Mouse (Mus musculus): Measurements from ENCODE around the gene Dlg4. TPM values are rescaled to one million over a fixed set of nuclear protein-coding genes. Genes with fewer than 3 reads are reported as not detected.
"Not testable (repeated sequence)": the region's sequence is repeated elsewhere in the genome, so short reads cannot be mapped to it uniquely, and the experiment has no call there.

The Dlg4 gene
- polyA plus RNA-seq, 1 experiment from 2014 or later, result 9.3 TPM

GRCm38 (mm10) chr11:70049816-70050215, 33.1 kb downstream of the Dlg4 start:
- 58% methylated on average over 10 of the region's 10 CpGs for WGBS
- no peak for DNase-seq (ENCODE audit: low spot score)

GRCm38 (mm10) chr11:70053156-70053555, 36.4 kb downstream of the Dlg4 start:
- H3K27me3 ChIP-seq (ENCODE audit: insufficient read depth, poor library complexity, severe bottlenecking), result peaks cover 40% of the 10 kb centered on the region
- DNase-seq (ENCODE audit: low spot score), result no peak
- no peak overlapping the region for H3K27ac ChIP-seq
- no peaks in the 10 kb centered on the region for H3K9me3 ChIP-seq
- no peaks in the 10 kb centered on the region for H3K36me3 ChIP-seq
- WGBS, result 72% methylated on average over 7 of the region's 7 CpGs
- peaks cover 16% of the 10 kb centered on the region for H3K4me1 ChIP-seq
- H3K4me3 ChIP-seq, result no peak overlapping the region

More at GRCm38 (mm10) chr11:70049816-70050215, 33.1 kb downstream of the Dlg4 start:
- Histone ChIP-seq H3K27me3 (ENCODE audit: insufficient read depth, poor library complexity, severe bottlenecking) (peaks cover 23% of the 10 kb centered on the region; the same call in 1 of the 2 replicates), H3K27ac (no peak overlapping the region), H3K36me3 (peaks cover 1% of the 10 kb centered on the region), H3K4me3 (no peak overlapping the region), H3K4me1 (peaks cover 7% of the 10 kb centered on the region), H3K9me3 (no peaks in the 10 kb centered on the region)

- Histone ChIP-seq H3K4me1 (peaks cover 16% of the 10 kb centered on the region), H3K9me3 (no peaks in the 10 kb centered on the region), H3K4me3 (no peak within 1 kb of the TSS), H3K27ac (no peak within 1 kb of the TSS), H3K27me3 (ENCODE audit: insufficient read depth, poor library complexity, severe bottlenecking) (peaks cover 40% of the 10 kb centered on the region), H3K36me3 (no peaks in the 10 kb centered on the region)
- WGBS, result 79% methylated on average over 10 of the region's 10 CpGs
- no peak for DNase-seq (ENCODE audit: low spot score)
Observed at GRCm38 (mm10) chr11:70053898-70054570, 37.3 kb downstream of the Dlg4 start, which contains the start of gene Asgr1. TSS of gene Asgr1 (plus strand) at chr11:70054085.

GRCm38 (mm10) chr11:70055618-70056214, 39.0 kb downstream of the Dlg4 start:
- Histone ChIP-seq H3K27ac (no peak overlapping the region), H3K9me3 (no peaks in the 10 kb centered on the region), H3K36me3 (no peaks in the 10 kb centered on the region), H3K27me3 (ENCODE audit: insufficient read depth, poor library complexity, severe bottlenecking) (peaks cover 40% of the 10 kb centered on the region), H3K4me1 (peaks cover 15% of the 10 kb centered on the region), H3K4me3 (peak overlapping the region; percentile 33)
- 23% methylated on average over 18 of the region's 18 CpGs for WGBS
- no peak for DNase-seq (ENCODE audit: low spot score)

GRCm38 (mm10) chr11:70057805-70058204, 41.1 kb downstream of the Dlg4 start:
- no peaks in the 10 kb centered on the region for H3K36me3 ChIP-seq
- H3K4me3 ChIP-seq, result no peak overlapping the region
- DNase-seq (ENCODE audit: low spot score), result no peak
- H3K4me1 ChIP-seq, result peaks cover 15% of the 10 kb centered on the region
- WGBS, result 90% methylated on average over 9 of the region's 9 CpGs
- no peak overlapping the region for H3K27ac ChIP-seq
- H3K27me3 ChIP-seq (ENCODE audit: insufficient read depth, poor library complexity, severe bottlenecking), result peaks cover 34% of the 10 kb centered on the region
- H3K9me3 ChIP-seq, result no peaks in the 10 kb centered on the region

- 36% methylated on average over 6 of the region's 6 CpGs for WGBS
- no peaks in the 10 kb centered on the region for H3K9me3 ChIP-seq
Observed at GRCm38 (mm10) chr11:70059930-70060329, 43.2 kb downstream of the Dlg4 start.

GRCm38 (mm10) chr11:70063053-70063452, 46.3 kb downstream of the Dlg4 start:
- peaks cover 17% of the 10 kb centered on the region for H3K4me1 ChIP-seq
- H3K27me3 ChIP-seq (ENCODE audit: insufficient read depth, poor library complexity, severe bottlenecking), result 0 out of 2 replicates have a peak, but pooled peaks cover under 1% of the 10 kb centered on the region
- H3K36me3 ChIP-seq, result no peaks in the 10 kb centered on the region
- WGBS, result 68% methylated on average over 3 of the region's 3 CpGs
- H3K9me3 ChIP-seq, result no peaks in the 10 kb centered on the region
- no peak for DNase-seq (ENCODE audit: low spot score)
- no peak overlapping the region for H3K4me3 ChIP-seq
- no peak overlapping the region for H3K27ac ChIP-seq

More at GRCm38 (mm10) chr11:70059930-70060329, 43.2 kb downstream of the Dlg4 start:
- Histone ChIP-seq H3K27me3 (ENCODE audit: insufficient read depth, poor library complexity, severe bottlenecking) (peaks cover 16% of the 10 kb centered on the region), H3K36me3 (no peaks in the 10 kb centered on the region), H3K27ac (no peak overlapping the region), H3K4me1 (peaks cover 15% of the 10 kb centered on the region), H3K4me3 (no peak overlapping the region)
- no peak for DNase-seq (ENCODE audit: low spot score)

GRCm38 (mm10) chr11:70066701-70067100, 50.0 kb downstream of the Dlg4 start:
- no peaks in the 10 kb centered on the region for H3K36me3 ChIP-seq
- H3K9me3 ChIP-seq, result no peaks in the 10 kb centered on the region
- 46% methylated on average over 4 of the region's 4 CpGs for WGBS
- H3K27ac ChIP-seq, result no peak overlapping the region
- peaks cover 13% of the 10 kb centered on the region for H3K4me1 ChIP-seq
- DNase-seq (ENCODE audit: low spot score), result no peak
- no peak overlapping the region for H3K4me3 ChIP-seq
- H3K27me3 ChIP-seq (ENCODE audit: insufficient read depth, poor library complexity, severe bottlenecking), result no peaks in the 10 kb centered on the region

- Histone ChIP-seq H3K9me3 (no peaks in the 10 kb centered on the region), H3K27ac (no peak overlapping the region), H3K4me3 (no peak overlapping the region), H3K4me1 (peaks cover 13% of the 10 kb centered on the region), H3K36me3 (no peaks in the 10 kb centered on the region), H3K27me3 (ENCODE audit: insufficient read depth, poor library complexity, severe bottlenecking) (no peaks in the 10 kb centered on the region)
- 54% methylated on average over 3 of the region's 3 CpGs for WGBS
- no peak for DNase-seq (ENCODE audit: low spot score)
Observed at GRCm38 (mm10) chr11:70068245-70068644, 51.5 kb downstream of the Dlg4 start.

GRCm38 (mm10) chr11:70070057-70070456, 53.3 kb downstream of the Dlg4 start:
- H3K4me3 ChIP-seq, result no peak overlapping the region
- H3K9me3 ChIP-seq, result no peaks in the 10 kb centered on the region
- 72% methylated on average over 6 of the region's 6 CpGs for WGBS
- peaks cover 20% of the 10 kb centered on the region for H3K4me1 ChIP-seq
- H3K36me3 ChIP-seq, result no peaks in the 10 kb centered on the region
- DNase-seq (ENCODE audit: low spot score), result no peak
- peaks cover 7% of the 10 kb centered on the region; the same call in 1 of the 2 replicates for H3K27me3 ChIP-seq (ENCODE audit: insufficient read depth, poor library complexity, severe bottlenecking)
- no peak overlapping the region for H3K27ac ChIP-seq

GRCm38 (mm10) chr11:70070603-70071002, 53.9 kb downstream of the Dlg4 start:
- not testable (repeated sequence) for H3K27me3 ChIP-seq (ENCODE audit: insufficient read depth, poor library complexity, severe bottlenecking); DNase-seq (ENCODE audit: low spot score); H3K9me3 ChIP-seq; H3K27ac ChIP-seq; H3K4me3 ChIP-seq; H3K36me3 ChIP-seq
- H3K4me1 ChIP-seq, result peaks cover 21% of the 10 kb centered on the region
- WGBS, result 80% methylated on average over 3 of the region's 3 CpGs

- WGBS, result 38% methylated on average over 17 of the region's 17 CpGs
Observed at GRCm38 (mm10) chr11:70074379-70075071, 57.8 kb downstream of the Dlg4 start.

GRCm38 (mm10) chr11:70075581-70075980, 58.8 kb downstream of the Dlg4 start:
- Histone ChIP-seq H3K36me3 (no peaks in the 10 kb centered on the region), H3K27ac (peak overlapping the region; percentile 62), H3K4me3 (no peak overlapping the region), H3K4me1 (peaks cover 8% of the 10 kb centered on the region), H3K9me3 (no peaks in the 10 kb centered on the region), H3K27me3 (ENCODE audit: insufficient read depth, poor library complexity, severe bottlenecking) (peaks cover 7% of the 10 kb centered on the region; the same call in 1 of the 2 replicates)
- DNase-seq (ENCODE audit: low spot score), result peak; percentile 83
- 78% methylated on average over 6 of the region's 6 CpGs for WGBS

More at GRCm38 (mm10) chr11:70074379-70075071, 57.8 kb downstream of the Dlg4 start:
- peak overlapping the region; percentile 62 for H3K27ac ChIP-seq
- H3K36me3 ChIP-seq, result no peaks in the 10 kb centered on the region
- peaks cover 7% of the 10 kb centered on the region; the same call in 1 of the 2 replicates for H3K27me3 ChIP-seq (ENCODE audit: insufficient read depth, poor library complexity, severe bottlenecking)
- peak; percentile 83 for DNase-seq (ENCODE audit: low spot score)
- peaks cover 8% of the 10 kb centered on the region for H3K4me1 ChIP-seq
- no peaks in the 10 kb centered on the region for H3K9me3 ChIP-seq
- no peak overlapping the region for H3K4me3 ChIP-seq
